Mouse (Mus musculus) heart, embryonic 13.5 days (tissue): ENCODE results near the gene Gng5. TPM values are rescaled to one million over a fixed set of nuclear protein-coding genes. Genes with fewer than 3 reads are reported as not detected.

Experiments
- ATAC-seq: fragments of 200-750 bp; cut with Nextera tagmentation; 2 replicates; pipeline ENCODE4 v1.8.0; 2017; ENCODE audit warnings: moderate TSS enrichment; ENCODE audit not compliant: insufficient number of reproducible peaks, low FRiP score, low TSS enrichment; ENCODE audit errors: extremely low read depth
- H3K27ac ChIP-seq: fragments of 300-500 bp; sonication (generic); replicated peaks from 2 replicates; pipeline ENCODE4 v1.5.1; 2015; ENCODE audit warnings: moderate library complexity, mild to moderate bottlenecking, inconsistent platforms
- H3K27me3 ChIP-seq: fragments of 300-500 bp; sonication (generic); replicated peaks from 2 replicates; pipeline ENCODE4 v1.6.1; 2015; ENCODE audit warnings: mild to moderate bottlenecking, inconsistent platforms
- H3K36me3 ChIP-seq: fragments of 300-500 bp; sonication (generic); 2 replicates; pipeline ENCODE4 v1.6.1; 2015; ENCODE audit warnings: mild to moderate bottlenecking, inconsistent platforms
- H3K4me1 ChIP-seq: fragments of 300-500 bp; sonication (generic); 2 replicates; pipeline ENCODE4 v1.6.1; 2015; ENCODE audit warnings: inconsistent platforms
- H3K4me2 ChIP-seq: fragments of 300-500 bp; sonication (generic); 2 replicates; pipeline ENCODE4 v1.6.1; 2015; ENCODE audit warnings: inconsistent platforms, mild to moderate bottlenecking, moderate library complexity
- H3K4me3 ChIP-seq: fragments of 300-500 bp; sonication (generic); 2 replicates; pipeline ENCODE4 v1.5.1; 2015; ENCODE audit warnings: moderate library complexity, mild to moderate bottlenecking, inconsistent platforms
- H3K9ac ChIP-seq: fragments of 300-500 bp; sonication (generic); 2 replicates; pipeline ENCODE4 v1.6.1; 2015; ENCODE audit warnings: inconsistent platforms, mild to moderate bottlenecking, moderate library complexity
- H3K9me3 ChIP-seq: fragments of 300-500 bp; sonication (generic); 2 replicates; pipeline ENCODE4 v1.6.1; 2016; ENCODE audit warnings: inconsistent platforms
- WGBS: fragments of 180-500 bp; shearing (Covaris S2); methylation state at CpG from one replicate; pipeline ENCODE4 v1.1.7; 2015; ENCODE audit warnings: mixed read lengths; 5-methylcytosine and 5-hydroxymethylcytosine counted together
- polyA plus RNA-seq: library from polyadenylated mRNA; unstranded; fragments of >200 nt; fragmentation: Nextera tagmentation; extraction: Ambion mirVana; gene quantifications from 2 replicates; pipeline ENCODE4 v1.2.1, GENCODE M21; 2015

Gene Gng5
- polyA plus RNA-seq, 1 experiment from 2014 or later = 1,560 TPM

- ATAC-seq = peak; percentile 53
- H3K4me3 ChIP-seq = peak overlapping the region; percentile 92
- peaks cover 23% of the 10 kb centered on the region for H3K36me3 ChIP-seq
- peaks cover 39% of the 10 kb centered on the region for H3K4me1 ChIP-seq
- no peaks in the 10 kb centered on the region for H3K27me3 ChIP-seq
- H3K9ac ChIP-seq = peak overlapping the region; percentile 98
- peak overlapping the region; percentile 98 for H3K27ac ChIP-seq
- no peaks in the 10 kb centered on the region for H3K9me3 ChIP-seq
- WGBS = under 1% methylated on average over 55 of the region's 57 CpGs
- H3K4me2 ChIP-seq = peak overlapping the region; percentile 93
Observed at GRCm38 (mm10) chr3:146500003-146500809, 599 bp downstream of the Gng5 start.

GRCm38 (mm10) chr3:146500810-146501201 is 1.2 kb downstream of the Gng5 start:
- Histone ChIP-seq H3K4me2 (peak overlapping the region; percentile 93), H3K4me1 (peaks cover 39% of the 10 kb centered on the region), H3K27me3 (no peaks in the 10 kb centered on the region), H3K9ac (peak overlapping the region; percentile 98), H3K27ac (peak overlapping the region; percentile 98), H3K36me3 (peaks cover 28% of the 10 kb centered on the region), H3K9me3 (no peaks in the 10 kb centered on the region), H3K4me3 (peak overlapping the region; percentile 92)
- WGBS = 4% methylated on average over 5 of the region's 5 CpGs
- no peak for ATAC-seq

GRCm38 (mm10) chr3:146501601-146502123 is 2.1 kb downstream of the Gng5 start:
- Histone ChIP-seq H3K9ac (peak overlapping the region; percentile 98), H3K4me2 (peak overlapping the region; percentile 93), H3K36me3 (peaks cover 36% of the 10 kb centered on the region), H3K4me3 (peak overlapping the region; percentile 92), H3K27me3 (no peaks in the 10 kb centered on the region), H3K4me1 (peaks cover 39% of the 10 kb centered on the region), H3K27ac (0 out of 2 replicates have a peak overlapping the region, but pooled peaks have one; percentile 1), H3K9me3 (no peaks in the 10 kb centered on the region)
- ATAC-seq = no peak
- WGBS = 42% methylated on average over 5 of the region's 5 CpGs

- H3K4me2 ChIP-seq = no peak overlapping the region
- no peak overlapping the region for H3K27ac ChIP-seq
- no peak overlapping the region for H3K4me3 ChIP-seq
- H3K9ac ChIP-seq = no peak overlapping the region
- WGBS = 93% methylated on average over 7 of the region's 7 CpGs
- peaks cover 25% of the 10 kb centered on the region for H3K4me1 ChIP-seq
- no peaks in the 10 kb centered on the region for H3K27me3 ChIP-seq
- no peak for ATAC-seq
- peaks cover 83% of the 10 kb centered on the region for H3K36me3 ChIP-seq
- no peaks in the 10 kb centered on the region for H3K9me3 ChIP-seq
Observed at GRCm38 (mm10) chr3:146506711-146507110, 7.1 kb downstream of the Gng5 start.

GRCm38 (mm10) chr3:146520226-146520797 is 20.7 kb downstream of the Gng5 start:
- peak overlapping the region; percentile 74 for H3K4me2 ChIP-seq
- no peaks in the 10 kb centered on the region for H3K9me3 ChIP-seq
- no peak for ATAC-seq
- 35% methylated on average over 5 of the region's 5 CpGs for WGBS
- H3K27me3 ChIP-seq = no peaks in the 10 kb centered on the region
- peak overlapping the region; percentile 92 for H3K4me3 ChIP-seq
- peak overlapping the region; percentile 99 for H3K27ac ChIP-seq
- H3K4me1 ChIP-seq = peaks cover 14% of the 10 kb centered on the region
- peak overlapping the region; percentile 95 for H3K9ac ChIP-seq
- peaks cover 26% of the 10 kb centered on the region for H3K36me3 ChIP-seq

- ATAC-seq = peak; percentile 86
- peak within 1 kb of the TSS; percentile 99 for H3K27ac ChIP-seq
- H3K9ac ChIP-seq = peak within 1 kb of the TSS; percentile 95
- H3K4me1 ChIP-seq = peaks cover 14% of the 10 kb centered on the region
- peaks cover 22% of the 10 kb centered on the region for H3K36me3 ChIP-seq
- under 1% methylated on average over 55 of the region's 82 CpGs for WGBS
- peak within 1 kb of the TSS; percentile 92 for H3K4me3 ChIP-seq
- peak within 1 kb of the TSS; percentile 74 for H3K4me2 ChIP-seq
- no peaks in the 10 kb centered on the region for H3K9me3 ChIP-seq
- no peaks in the 10 kb centered on the region for H3K27me3 ChIP-seq
Observed at GRCm38 (mm10) chr3:146520798-146521651, 21.4 kb downstream of the Gng5 start, which contains the start of gene Rpf1. TSS of gene Rpf1 (minus strand) at chr3:146521429.

- H3K4me3 ChIP-seq = peak overlapping the region; percentile 92
- peak overlapping the region; percentile 74 for H3K4me2 ChIP-seq
- WGBS = 8% methylated on average over 8 of the region's 8 CpGs
- H3K9me3 ChIP-seq = no peaks in the 10 kb centered on the region
- no peak for ATAC-seq
- peak overlapping the region; percentile 99 for H3K27ac ChIP-seq
- peaks cover 22% of the 10 kb centered on the region for H3K36me3 ChIP-seq
- no peaks in the 10 kb centered on the region for H3K27me3 ChIP-seq
- H3K4me1 ChIP-seq = peaks cover 14% of the 10 kb centered on the region
- H3K9ac ChIP-seq = peak overlapping the region; percentile 95
Observed at GRCm38 (mm10) chr3:146521652-146522020, 22.0 kb downstream of the Gng5 start.

GRCm38 (mm10) chr3:146528335-146528734 is 28.7 kb downstream of the Gng5 start:
- no peak overlapping the region for H3K4me2 ChIP-seq
- H3K4me1 ChIP-seq = no peaks in the 10 kb centered on the region
- WGBS = 34% methylated on average over 2 of the region's 2 CpGs
- no peak overlapping the region for H3K4me3 ChIP-seq
- H3K9ac ChIP-seq = no peak overlapping the region
- no peak overlapping the region for H3K27ac ChIP-seq
- no peak for ATAC-seq
- H3K9me3 ChIP-seq = no peaks in the 10 kb centered on the region
- H3K27me3 ChIP-seq = no peaks in the 10 kb centered on the region
- no peaks in the 10 kb centered on the region for H3K36me3 ChIP-seq

GRCm38 (mm10) chr3:146534986-146535385 is 35.4 kb downstream of the Gng5 start:
- ATAC-seq = no peak
- H3K4me1 ChIP-seq = no peaks in the 10 kb centered on the region
- WGBS = 60% methylated on average over 6 of the region's 6 CpGs
- H3K9me3 ChIP-seq = no peaks in the 10 kb centered on the region
- H3K27ac ChIP-seq = no peak overlapping the region
- no peak overlapping the region for H3K9ac ChIP-seq
- H3K4me2 ChIP-seq = no peak overlapping the region
- H3K4me3 ChIP-seq = no peak overlapping the region
- no peaks in the 10 kb centered on the region for H3K27me3 ChIP-seq
- H3K36me3 ChIP-seq = no peaks in the 10 kb centered on the region

GRCm38 (mm10) chr3:146540521-146541273 is 41.1 kb downstream of the Gng5 start:
- no peaks in the 10 kb centered on the region for H3K27me3 ChIP-seq
- H3K9ac ChIP-seq = no peak overlapping the region
- no peak overlapping the region for H3K27ac ChIP-seq
- H3K4me1 ChIP-seq = no peaks in the 10 kb centered on the region
- ATAC-seq = no peak
- H3K4me2 ChIP-seq = no peak overlapping the region
- H3K36me3 ChIP-seq = no peaks in the 10 kb centered on the region
- WGBS = 63% methylated on average over 4 of the region's 4 CpGs
- no peaks in the 10 kb centered on the region for H3K9me3 ChIP-seq
- H3K4me3 ChIP-seq = no peak overlapping the region
